Mouse (Mus musculus) neural tube, embryonic 12.5 days (tissue): Measurements from ENCODE around the gene Cxcr4. TPM values are rescaled to one million over a fixed set of nuclear protein-coding genes. Genes with fewer than 3 reads are reported as not detected.
"Not testable (repeated sequence)": the region's sequence is repeated elsewhere in the genome, so short reads cannot be mapped to it uniquely, and the experiment has no call there.

Experiments used
- ATAC-seq: fragments of 200-750 bp; cut with Nextera tagmentation; 2 replicates; pipeline ENCODE4 v1.8.0; 2017; ENCODE audit warnings: low read depth, mild to moderate bottlenecking, moderate TSS enrichment, moderate library complexity; ENCODE audit not compliant: low FRiP score
- H3K27ac ChIP-seq: fragments of 300-500 bp; sonication (generic); 2 replicates; pipeline ENCODE4 v1.5.1; 2016
- H3K27me3 ChIP-seq: fragments of 300-500 bp; sonication (generic); replicated peaks from 2 replicates; pipeline ENCODE4 v1.6.1; 2016; ENCODE audit warnings: mild to moderate bottlenecking
- H3K36me3 ChIP-seq: fragments of 300-500 bp; sonication (generic); 2 replicates; pipeline ENCODE4 v1.6.1; 2016; ENCODE audit warnings: mild to moderate bottlenecking
- H3K4me1 ChIP-seq: fragments of 300-500 bp; sonication (generic); 2 replicates; pipeline ENCODE4 v1.6.1; 2016
- H3K4me2 ChIP-seq: fragments of 300-500 bp; sonication (generic); replicated peaks from 2 replicates; pipeline ENCODE4 v1.6.1; 2016; ENCODE audit warnings: mild to moderate bottlenecking
- H3K4me3 ChIP-seq: fragments of 300-500 bp; sonication (generic); 2 replicates; pipeline ENCODE4 v1.5.1; 2016
- H3K9ac ChIP-seq: fragments of 300-500 bp; sonication (generic); 2 replicates; pipeline ENCODE4 v1.6.1; 2016; ENCODE audit warnings: mild to moderate bottlenecking
- H3K9me3 ChIP-seq: fragments of 300-500 bp; sonication (generic); 2 replicates; pipeline ENCODE4 v1.6.1; 2016; ENCODE audit warnings: mild to moderate bottlenecking
- WGBS: fragments of 180-500 bp; shearing (Covaris S2); methylation state at CpG from one replicate; pipeline ENCODE4 v1.1.7; 2016; 5-methylcytosine and 5-hydroxymethylcytosine counted together
- polyA plus RNA-seq: library from polyadenylated mRNA; unstranded; fragments of >200 nt; fragmentation: Nextera tagmentation; extraction: Ambion mirVana; gene quantifications from 2 replicates; pipeline ENCODE4 v1.2.1, GENCODE M21; 2016

Gene Cxcr4
- polyA plus RNA-seq, 1 experiment from 2014 or later, result 11.7 TPM

GRCm38 (mm10) chr1:128584716-128585115 lies 7.4 kb downstream of the Cxcr4 start:
- H3K4me3 ChIP-seq, H3K27ac ChIP-seq, H3K36me3 ChIP-seq, H3K27me3 ChIP-seq, H3K4me2 ChIP-seq, H3K9me3 ChIP-seq, ATAC-seq, H3K9ac ChIP-seq: not testable (repeated sequence)
- WGBS, result 90% methylated on average over 1 of the region's 1 CpGs
- H3K4me1 ChIP-seq, result peaks cover 38% of the 10 kb centered on the region; the same call in 1 of the 2 replicates

GRCm38 (mm10) chr1:128583279-128583872 lies 8.7 kb downstream of the Cxcr4 start:
- no peak overlapping the region for H3K9ac ChIP-seq
- WGBS, result 43% methylated on average over 6 of the region's 6 CpGs
- no peaks in the 10 kb centered on the region for H3K36me3 ChIP-seq
- no peaks in the 10 kb centered on the region for H3K9me3 ChIP-seq
- H3K4me2 ChIP-seq, result no peak overlapping the region
- H3K4me3 ChIP-seq, result no peak overlapping the region
- ATAC-seq, result no peak
- H3K4me1 ChIP-seq, result peaks cover 34% of the 10 kb centered on the region
- H3K27me3 ChIP-seq, result no peaks in the 10 kb centered on the region
- H3K27ac ChIP-seq, result no peak overlapping the region

- no peak for ATAC-seq
- Histone ChIP-seq H3K9me3 (no peaks in the 10 kb centered on the region), H3K4me2 (no peak overlapping the region), H3K9ac (no peak overlapping the region), H3K36me3 (no peaks in the 10 kb centered on the region), H3K27me3 (no peaks in the 10 kb centered on the region), H3K4me3 (no peak overlapping the region), H3K27ac (no peak overlapping the region), H3K4me1 (peaks cover 24% of the 10 kb centered on the region)
- WGBS, result 90% methylated on average over 3 of the region's 3 CpGs
Measured at GRCm38 (mm10) chr1:128580321-128580720, 11.8 kb downstream of the Cxcr4 start.

GRCm38 (mm10) chr1:128578454-128578853 lies 13.6 kb downstream of the Cxcr4 start:
- H3K4me1 ChIP-seq, result peaks cover 17% of the 10 kb centered on the region
- no peaks in the 10 kb centered on the region for H3K36me3 ChIP-seq
- H3K4me2 ChIP-seq, result no peak overlapping the region
- no peak overlapping the region for H3K9ac ChIP-seq
- H3K27me3 ChIP-seq, result no peaks in the 10 kb centered on the region
- no peak overlapping the region for H3K4me3 ChIP-seq
- WGBS, result 28% methylated on average over 2 of the region's 2 CpGs
- H3K9me3 ChIP-seq, result no peaks in the 10 kb centered on the region
- H3K27ac ChIP-seq, result no peak overlapping the region
- peak; percentile 52 for ATAC-seq

- H3K27ac ChIP-seq, result no peak overlapping the region
- no peaks in the 10 kb centered on the region for H3K36me3 ChIP-seq
- no peak overlapping the region for H3K4me2 ChIP-seq
- no peak overlapping the region for H3K4me3 ChIP-seq
- no peaks in the 10 kb centered on the region for H3K27me3 ChIP-seq
- WGBS, result 86% methylated on average over 4 of the region's 4 CpGs
- peaks cover 13% of the 10 kb centered on the region for H3K4me1 ChIP-seq
- no peak overlapping the region for H3K9ac ChIP-seq
- no peak for ATAC-seq
- H3K9me3 ChIP-seq, result no peaks in the 10 kb centered on the region
Measured at GRCm38 (mm10) chr1:128575096-128575495, 17.0 kb downstream of the Cxcr4 start.

GRCm38 (mm10) chr1:128571033-128571432 lies 21.1 kb downstream of the Cxcr4 start:
- H3K4me1 ChIP-seq, result no peaks in the 10 kb centered on the region
- no peak for ATAC-seq
- WGBS, result 87% methylated on average over 3 of the region's 3 CpGs

GRCm38 (mm10) chr1:128569992-128570648 lies 22.0 kb downstream of the Cxcr4 start:
- WGBS, result 85% methylated on average over 17 of the region's 17 CpGs
- H3K27me3 ChIP-seq, result no peaks in the 10 kb centered on the region
- H3K4me1 ChIP-seq, result no peaks in the 10 kb centered on the region
- no peak for ATAC-seq
- no peak overlapping the region for H3K27ac ChIP-seq
- H3K4me2 ChIP-seq, result no peak overlapping the region
- H3K4me3 ChIP-seq, result no peak overlapping the region
- no peak overlapping the region for H3K9ac ChIP-seq
- no peaks in the 10 kb centered on the region for H3K36me3 ChIP-seq
- H3K9me3 ChIP-seq, result no peaks in the 10 kb centered on the region

More at GRCm38 (mm10) chr1:128571033-128571432, 21.1 kb downstream of the Cxcr4 start:
- no peaks in the 10 kb centered on the region for H3K27me3 ChIP-seq
- no peaks in the 10 kb centered on the region for H3K9me3 ChIP-seq
- H3K4me3 ChIP-seq, result no peak overlapping the region
- no peaks in the 10 kb centered on the region for H3K36me3 ChIP-seq
- no peak overlapping the region for H3K4me2 ChIP-seq
- H3K9ac ChIP-seq, result no peak overlapping the region
- no peak overlapping the region for H3K27ac ChIP-seq

- 75% methylated on average over 12 of the region's 12 CpGs for WGBS
- H3K9ac ChIP-seq, result no peak overlapping the region
- H3K9me3 ChIP-seq, result no peaks in the 10 kb centered on the region
- ATAC-seq, result peak; percentile 60
- no peak overlapping the region for H3K4me3 ChIP-seq
- no peaks in the 10 kb centered on the region for H3K27me3 ChIP-seq
- H3K36me3 ChIP-seq, result no peaks in the 10 kb centered on the region
- no peak overlapping the region for H3K4me2 ChIP-seq
- H3K27ac ChIP-seq, result no peak overlapping the region
- H3K4me1 ChIP-seq, result no peaks in the 10 kb centered on the region
Measured at GRCm38 (mm10) chr1:128567224-128568197, 24.6 kb downstream of the Cxcr4 start.

- Histone ChIP-seq H3K36me3 (no peaks in the 10 kb centered on the region), H3K4me1 (no peaks in the 10 kb centered on the region), H3K9me3 (no peaks in the 10 kb centered on the region), H3K4me2 (no peak overlapping the region), H3K27ac (no peak overlapping the region), H3K9ac (no peak overlapping the region), H3K27me3 (no peaks in the 10 kb centered on the region), H3K4me3 (no peak overlapping the region)
- 85% methylated on average over 3 of the region's 3 CpGs for WGBS
- no peak for ATAC-seq
Measured at GRCm38 (mm10) chr1:128563905-128564304, 28.2 kb downstream of the Cxcr4 start.

- H3K27me3 ChIP-seq, result no peaks in the 10 kb centered on the region
- H3K27ac ChIP-seq, result no peak overlapping the region
- no peaks in the 10 kb centered on the region for H3K9me3 ChIP-seq
- ATAC-seq, result no peak
- H3K4me2 ChIP-seq, result no peak overlapping the region
- no peaks in the 10 kb centered on the region for H3K36me3 ChIP-seq
- 87% methylated on average over 9 of the region's 9 CpGs for WGBS
- H3K4me3 ChIP-seq, result no peak overlapping the region
- H3K9ac ChIP-seq, result no peak overlapping the region
- no peaks in the 10 kb centered on the region for H3K4me1 ChIP-seq
Measured at GRCm38 (mm10) chr1:128561325-128561874, 30.7 kb downstream of the Cxcr4 start.

GRCm38 (mm10) chr1:128560452-128561324 lies 31.4 kb downstream of the Cxcr4 start:
- H3K9ac ChIP-seq, result no peak overlapping the region
- no peaks in the 10 kb centered on the region for H3K36me3 ChIP-seq
- no peak overlapping the region for H3K4me2 ChIP-seq
- 78% methylated on average over 14 of the region's 14 CpGs for WGBS
- H3K9me3 ChIP-seq, result no peaks in the 10 kb centered on the region
- no peak overlapping the region for H3K4me3 ChIP-seq
- no peaks in the 10 kb centered on the region for H3K4me1 ChIP-seq
- H3K27ac ChIP-seq, result no peak overlapping the region
- ATAC-seq, result no peak
- no peaks in the 10 kb centered on the region for H3K27me3 ChIP-seq
